Mouse (Mus musculus) CH12.LX (cell line): ENCODE results near the gene Cuedc1. TPM values are rescaled to one million over a fixed set of nuclear protein-coding genes. Genes with fewer than 3 reads are reported as not detected.

Source experiments
- DNase-seq: peaks from one replicate; pipeline ENCODE4 v3.0.0-alpha.2; 2013; ENCODE audit errors: extremely low read depth
- H3K27ac ChIP-seq: 2 replicates; pipeline ENCODE4 v1.5.1; 2012; ENCODE audit warnings: low read depth, mild to moderate bottlenecking, control low read depth, moderate library complexity; ENCODE audit not compliant: insufficient read depth
- H3K27me3 ChIP-seq: replicated peaks from 2 replicates; pipeline ENCODE3; 2012; ENCODE audit warnings: inconsistent platforms
- H3K36me3 ChIP-seq, 2 experiments: replicated peaks in 1 of 2; 2 replicates each; pipeline versions ENCODE3 to v1.6.1; 2012; ENCODE audit warnings: inconsistent platforms in 1 of 2, low read length in 1 of 2, mild to moderate bottlenecking in 1 of 2, mixed read lengths in 1 of 2, moderate library complexity in 1 of 2; ENCODE audit not compliant: control insufficient read depth in 1 of 2, insufficient read depth in 1 of 2
- H3K4me1 ChIP-seq, 2 experiments: 2 replicates each; pipeline ENCODE4 v1.6.1; 2012; ENCODE audit warnings: inconsistent platforms in 1 of 2, moderate library complexity in 1 of 2; ENCODE audit not compliant: insufficient read depth in 2 of 2, control insufficient read depth in 1 of 2
- H3K4me2 ChIP-seq: 2 replicates; pipeline ENCODE4 v1.6.1; 2012; ENCODE audit warnings: low read depth, mild to moderate bottlenecking, control low read depth; ENCODE audit not compliant: poor library complexity, insufficient read depth, severe bottlenecking
- H3K4me3 ChIP-seq, 3 experiments: fragments of 150-350 bp in 1 of 3; sonication (generic) in 1 of 3; replicated peaks in 1 of 3; 2 replicates each; pipeline versions ENCODE3 to v1.5.1; 2011 to 2012; ENCODE audit warnings: low read depth in 2 of 3, low read length in 2 of 3, mild to moderate bottlenecking in 2 of 3, moderate library complexity in 2 of 3, control low read depth in 1 of 3, improper control_type of control experiment in 1 of 3, inconsistent platforms in 1 of 3, mixed read lengths in 1 of 3; ENCODE audit not compliant: poor library complexity in 1 of 3
- H3K79me2 ChIP-seq: replicated peaks from 2 replicates; pipeline ENCODE4 v1.6.1; 2012; ENCODE audit warnings: mild to moderate bottlenecking, moderate library complexity; ENCODE audit not compliant: control insufficient read depth, poor library complexity, insufficient read depth, severe bottlenecking; ENCODE audit errors: extremely low read depth
- H3K9ac ChIP-seq: 2 replicates; pipeline ENCODE4 v1.6.1; 2012; ENCODE audit warnings: low read depth, mild to moderate bottlenecking, control low read depth, moderate library complexity; ENCODE audit not compliant: insufficient read depth
- H3K9me3 ChIP-seq: replicated peaks from 2 replicates; pipeline ENCODE3; 2012; ENCODE audit warnings: low read length, inconsistent platforms, mixed read lengths
- BHLHE40 ChIP-seq: IDR thresholded peaks from 2 replicates; pipeline ENCODE4 v1.6.1; 2011; ENCODE audit warnings: mild to moderate bottlenecking, low read depth, low read length, improper control_type of control experiment
- CHD1 ChIP-seq: IDR thresholded peaks from 2 replicates; pipeline ENCODE4 v1.6.1; 2012; ENCODE audit warnings: low read depth, low read length, improper control_type of control experiment, inconsistent platforms
- CHD2 ChIP-seq: IDR thresholded peaks from 2 replicates; pipeline ENCODE4 v1.6.1; 2011; ENCODE audit warnings: low read length, improper control_type of control experiment
- CTCF ChIP-seq, 2 experiments: IDR thresholded peaks in 1 of 2; conservative IDR thresholded peaks in 1 of 2; 2 replicates each; pipeline ENCODE4 v1.5.1; 2011 to 2012; ENCODE audit warnings: low read depth in 2 of 2, low read length in 2 of 2, improper control_type of control experiment in 1 of 2, inconsistent platforms in 1 of 2, mild to moderate bottlenecking in 1 of 2, moderate library complexity in 1 of 2
- EP300 ChIP-seq: IDR thresholded peaks from 2 replicates; pipeline ENCODE4 v1.6.1; 2011; ENCODE audit warnings: low read length, improper control_type of control experiment
- ETS1 ChIP-seq: conservative IDR thresholded peaks from 2 replicates; pipeline ENCODE4 v1.6.1; 2012; ENCODE audit warnings: low read depth, mild to moderate bottlenecking, inconsistent platforms, low read length, improper control_type of control experiment, moderate library complexity
- GABPA ChIP-seq: IDR thresholded peaks from 2 replicates; pipeline ENCODE4 v1.6.1; 2012; ENCODE audit warnings: low read depth, low read length, improper control_type of control experiment, inconsistent platforms; ENCODE audit not compliant: insufficient replicate concordance
- HCFC1 ChIP-seq: IDR thresholded peaks from 2 replicates; pipeline ENCODE4 v1.6.1; 2012; ENCODE audit warnings: low read depth, mild to moderate bottlenecking, inconsistent platforms, low read length, improper control_type of control experiment
- IRF4 ChIP-seq: IDR thresholded peaks from 2 replicates; pipeline ENCODE4 v1.6.1; 2014; ENCODE audit warnings: low read depth, mild to moderate bottlenecking, inconsistent platforms, low read length, improper control_type of control experiment
- JUN ChIP-seq: IDR thresholded peaks from 2 replicates; pipeline ENCODE4 v1.6.1; 2011; ENCODE audit warnings: low read depth, mild to moderate bottlenecking, low read length, improper control_type of control experiment, moderate library complexity; ENCODE audit not compliant: insufficient read depth
- JUND ChIP-seq: conservative IDR thresholded peaks from 2 replicates; pipeline ENCODE4 v1.6.1; 2011; ENCODE audit warnings: low read depth, low read length, improper control_type of control experiment
- KAT2A ChIP-seq: IDR thresholded peaks from 2 replicates; pipeline ENCODE4 v1.6.1; 2012; ENCODE audit warnings: low read length, improper control_type of control experiment, inconsistent platforms; ENCODE audit not compliant: insufficient replicate concordance
- MAX ChIP-seq: IDR thresholded peaks from 2 replicates; pipeline ENCODE4 v1.6.1; 2011; ENCODE audit warnings: low read length, improper control_type of control experiment
- MAZ ChIP-seq: IDR thresholded peaks from 2 replicates; pipeline ENCODE4 v1.6.1; 2012; ENCODE audit warnings: low read depth, mild to moderate bottlenecking, inconsistent platforms, low read length, improper control_type of control experiment, moderate library complexity
- MEF2A ChIP-seq: IDR thresholded peaks from 2 replicates; pipeline ENCODE4 v1.6.1; 2014; ENCODE audit warnings: low read depth, mild to moderate bottlenecking, inconsistent platforms, low read length, improper control_type of control experiment, borderline replicate concordance
- MYC ChIP-seq: IDR thresholded peaks from 2 replicates; pipeline ENCODE4 v1.6.1; 2011; ENCODE audit warnings: low read depth, mild to moderate bottlenecking, improper control_type of control experiment, low read length
- NELFE ChIP-seq: IDR thresholded peaks from 2 replicates; pipeline ENCODE4 v1.6.1; 2011; ENCODE audit warnings: low read depth, low read length, improper control_type of control experiment
- NRF1 ChIP-seq: IDR thresholded peaks from 2 replicates; pipeline ENCODE4 v1.6.1; 2014; ENCODE audit warnings: low read depth, mild to moderate bottlenecking, inconsistent platforms, low read length, improper control_type of control experiment, moderate library complexity
- POLR2A ChIP-seq: IDR thresholded peaks from 2 replicates; pipeline ENCODE4 v1.6.1; 2011; ENCODE audit warnings: low read depth, mild to moderate bottlenecking, improper control_type of control experiment, low read length
- POLR2AphosphoS2 ChIP-seq: IDR thresholded peaks from 2 replicates; pipeline ENCODE4 v1.6.1; 2011; ENCODE audit warnings: low read depth, low read length, improper control_type of control experiment
- RAD21 ChIP-seq: IDR thresholded peaks from 2 replicates; pipeline ENCODE4 v1.6.1; 2011; ENCODE audit warnings: low read depth, mild to moderate bottlenecking, low read length, improper control_type of control experiment, moderate library complexity
- RCOR1 ChIP-seq: conservative IDR thresholded peaks from 2 replicates; pipeline ENCODE4 v1.6.1; 2012; ENCODE audit warnings: low read depth, mild to moderate bottlenecking, inconsistent platforms, low read length, improper control_type of control experiment
- SMC3 ChIP-seq: IDR thresholded peaks from 2 replicates; pipeline ENCODE4 v1.6.1; 2011; ENCODE audit warnings: low read depth, low read length, improper control_type of control experiment
- TBP ChIP-seq: conservative IDR thresholded peaks from 2 replicates; pipeline ENCODE4 v1.6.1; 2011; ENCODE audit warnings: low read depth, low read length, improper control_type of control experiment
- TCF12 ChIP-seq: IDR thresholded peaks from 2 replicates; pipeline ENCODE4 v1.6.1; 2014; ENCODE audit warnings: low read depth, mild to moderate bottlenecking, inconsistent platforms, low read length, improper control_type of control experiment
- UBTF ChIP-seq: IDR thresholded peaks from 2 replicates; pipeline ENCODE4 v1.6.1; 2012; ENCODE audit warnings: low read depth, mild to moderate bottlenecking, inconsistent platforms, low read length, improper control_type of control experiment, moderate library complexity
- USF1 ChIP-seq: IDR thresholded peaks from 2 replicates; pipeline ENCODE4 v1.6.1; 2014; ENCODE audit warnings: low read depth, mild to moderate bottlenecking, inconsistent platforms, low read length, improper control_type of control experiment
- USF2 ChIP-seq: conservative IDR thresholded peaks from 2 replicates; pipeline ENCODE4 v1.6.1; 2011; ENCODE audit warnings: low read depth, low read length, improper control_type of control experiment
- ZC3H11A ChIP-seq: IDR thresholded peaks from 2 replicates; pipeline ENCODE4 v1.6.1; 2012; ENCODE audit warnings: low read depth, mild to moderate bottlenecking, inconsistent platforms, low read length, improper control_type of control experiment
- dilution Hi-C: fragments of 300-500 bp; cut with MboI; formaldehyde crosslinking; loops from 2 replicates; pipeline ENCODE4 v1.14.3; 2020; ENCODE audit warnings: low sequenced_read_pairs; ENCODE audit not compliant: extremely low pct_unique_long_range_greater_than_20kb, extremely low pct_ligation_motif_present
- in situ Hi-C: fragments of 300-500 bp; cut with MboI; formaldehyde crosslinking; loops from 3 replicates; pipeline ENCODE4 v1.14.3; 2019; ENCODE audit warnings: low sequenced_read_pairs, low pct_ligation_motif_present, low pct_unique_long_range_greater_than_20kb, mixed read lengths
- polyA plus RNA-seq: library from polyadenylated mRNA; unstranded; fragments of >175 nt; gene quantifications from 2 replicates; pipeline ENCODE4 v1.2.1, GENCODE M21; 2012; ENCODE audit warnings: low read depth; ENCODE audit not compliant: insufficient read length
- total RNA-seq, 2 experiments: library from RNA; depleted of rRNA; stranded (reverse); fragments of 300-350 nt in 1 of 2; fragments of >200 nt in 1 of 2; gene quantifications; 2 replicates each; pipeline ENCODE4 v1.2.3; 2012 to 2014

Cuedc1 gene
- total and polyA plus RNA-seq, 3 experiments = 0.20 to 0.51 (median 0.47) TPM

DNA sequence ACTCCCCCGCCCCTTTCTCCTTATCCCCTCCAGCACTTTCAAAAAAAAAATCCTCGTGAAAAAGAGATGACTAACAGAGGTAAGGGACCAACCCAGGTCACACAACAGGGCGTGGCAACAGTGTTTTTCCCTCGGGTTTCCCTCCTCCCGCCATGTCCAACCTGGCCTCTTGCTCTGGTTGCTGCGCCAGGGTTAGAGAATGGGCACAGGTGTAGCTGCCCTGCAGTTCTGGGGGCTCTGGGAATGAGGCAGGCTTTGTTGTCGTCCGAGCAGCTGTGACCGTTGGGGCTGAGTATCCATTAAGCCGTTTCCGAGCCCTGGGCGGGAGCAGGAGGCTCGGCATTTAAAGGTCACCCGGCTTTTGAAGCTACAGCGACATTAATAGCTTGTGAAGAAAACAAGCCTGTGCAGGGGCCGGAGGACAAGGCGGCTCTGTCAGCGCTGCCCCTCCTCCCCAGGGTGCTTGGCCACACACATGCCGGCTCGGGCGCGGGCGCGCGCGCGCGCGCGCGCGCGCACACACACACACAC, 63.3 kb downstream of the Cuedc1 start:
- in situ Hi-C loops = no loop called here
- peak overlapping the region in 1 of 3 experiments; percentile 9 for H3K4me3 ChIP-seq
- peaks cover 65% of the 10 kb centered on the region for H3K27me3 ChIP-seq
- H3K27ac ChIP-seq = no peak overlapping the region
- H3K4me1 ChIP-seq = peaks cover 0 to 16% of the 10 kb centered on the region in 2 experiments; a peak in 2 of 4 replicates
- dilution Hi-C loops = no loop called here
- TF ChIP-seq MAZ (0 out of 2 replicates have a peak, but pooled peaks have one; percentile 59), MEF2A (no peak), MAX (no peak), IRF4 (0 out of 2 replicates have a peak, but pooled peaks have one; percentile 38), BHLHE40 (0 out of 2 replicates have a peak, but pooled peaks have one; percentile 4), JUND (no peak), TCF12 (0 out of 2 replicates have a peak, but pooled peaks have one; percentile 36)
- H3K79me2 ChIP-seq = no peaks in the 10 kb centered on the region
- H3K9ac ChIP-seq = no peak overlapping the region
- no peaks in the 10 kb centered on the region for H3K36me3 ChIP-seq
- DNase-seq = no peak
- peak overlapping the region; percentile 98 for H3K4me2 ChIP-seq
- no peaks in the 10 kb centered on the region for H3K9me3 ChIP-seq

- no peak overlapping the region; the same call in 1 of the 2 replicates for H3K9ac ChIP-seq
- in situ Hi-C loops (no loop called here), dilution Hi-C loops (no loop called here)
- H3K4me2 ChIP-seq = peak overlapping the region; percentile 98
- H3K36me3 ChIP-seq = no peaks in the 10 kb centered on the region
- DNase-seq = peak; percentile 76
- peak overlapping the region; percentile 10 to 49 (median 26) for H3K4me3 ChIP-seq
- H3K9me3 ChIP-seq = no peaks in the 10 kb centered on the region
- peaks cover 0 to 16% of the 10 kb centered on the region in 2 experiments; a peak in 2 of 4 replicates for H3K4me1 ChIP-seq
- H3K27me3 ChIP-seq = peaks cover 69% of the 10 kb centered on the region
- no peaks in the 10 kb centered on the region for H3K79me2 ChIP-seq
- TF ChIP-seq POLR2A (no peak), BHLHE40 (0 out of 2 replicates have a peak, but pooled peaks have one; percentile 27), JUND (no peak), TBP (no peak), POLR2AphosphoS2 (no peak), KAT2A (no peak), MAZ (0 out of 2 replicates have a peak, but pooled peaks have one; percentile 12), IRF4 (peak; percentile 94), CHD1 (no peak), JUN (no peak), ZC3H11A (peak; percentile 63; the same call in 1 of the 2 replicates), CTCF (conservative IDR thresholded peaks at IDR 0.05 in 1 of 2, IDR thresholded peaks at IDR 0.05 in 1 of 2; ENCODE audit: low read depth in 2 of 2, low read length in 2 of 2) (peak; percentile 42 to 96; a peak in 3 of 4 replicates), NELFE (peak; percentile 47; the same call in 1 of the 2 replicates), MYC (no peak), EP300 (no peak; the same call in 1 of the 2 replicates), MEF2A (peak; percentile 32; the same call in 1 of the 2 replicates), NRF1 (no peak), RAD21 (peak; percentile 87), HCFC1 (no peak), SMC3 (peak; percentile 98), USF2 (no peak), UBTF (no peak), GABPA (no peak), RCOR1 (no peak), ETS1 (no peak; the same call in 1 of the 2 replicates), USF1 (no peak), TCF12 (0 out of 2 replicates have a peak, but pooled peaks have one; percentile 42), CHD2 (peak; percentile 86)
- no peak overlapping the region for H3K27ac ChIP-seq
Observed at GRCm38 (mm10) chr11:88161651-88162362, 63.9 kb downstream of the Cuedc1 start.
